Mouse (Mus musculus) megakaryocyte, embryonic 14.5 days (primary cell): ENCODE results near the gene Wdr91. TPM values are rescaled to one million over a fixed set of nuclear protein-coding genes. Genes with fewer than 3 reads are reported as not detected.
A peak's percentile ranks its signal among the peaks of the same experiment; 100 is the strongest.

ENCODE experiments used
- H3K27me3 ChIP-seq: replicated peaks from 2 replicates; pipeline ENCODE3; 2012; ENCODE audit warnings: inconsistent platforms
- H3K36me3 ChIP-seq: replicated peaks from 2 replicates; pipeline ENCODE3; 2012; ENCODE audit warnings: low read length, inconsistent platforms, mixed read lengths
- H3K4me1 ChIP-seq: 2 replicates; pipeline ENCODE4 v1.6.1; 2012; ENCODE audit warnings: inconsistent platforms
- H3K4me3 ChIP-seq: replicated peaks from 2 replicates; pipeline ENCODE3; 2012; ENCODE audit warnings: moderate library complexity, mild to moderate bottlenecking, inconsistent platforms
- H3K9me3 ChIP-seq: 2 replicates; pipeline ENCODE4 v1.6.1; 2012; ENCODE audit warnings: inconsistent platforms
- FLI1 ChIP-seq: IDR thresholded peaks from 2 replicates; pipeline ENCODE4 v1.6.1; 2012; ENCODE audit warnings: low read length, inconsistent platforms, mixed read lengths
- GATA1 ChIP-seq: IDR thresholded peaks from 3 replicates; pipeline ENCODE4 v1.6.1; 2012; ENCODE audit warnings: mixed read lengths, low read length, inconsistent platforms, borderline replicate concordance
- polyA plus RNA-seq: library from polyadenylated mRNA; stranded (reverse); fragments of >175 nt; gene quantifications from 2 replicates; pipeline ENCODE4 v1.2.3, GENCODE M21; 2012; ENCODE audit warnings: low replicate concordance; ENCODE audit not compliant: insufficient read depth

The Wdr91 gene
- polyA plus RNA-seq, 1 experiment = 28.5 TPM

GRCm38 (mm10) chr6:34884724-34885123, 26.0 kb downstream of the Wdr91 start:
- Histone ChIP-seq H3K9me3 (no peaks in the 10 kb centered on the region), H3K27me3 (no peaks in the 10 kb centered on the region), H3K4me3 (no peak overlapping the region), H3K36me3 (peaks cover 96% of the 10 kb centered on the region), H3K4me1 (peaks cover 32% of the 10 kb centered on the region)
- TF ChIP-seq GATA1 = no peak

- no peaks in the 10 kb centered on the region for H3K9me3 ChIP-seq
- peaks cover 66% of the 10 kb centered on the region for H3K4me1 ChIP-seq
- H3K4me3 ChIP-seq = no peak overlapping the region
- no peaks in the 10 kb centered on the region for H3K27me3 ChIP-seq
- TF ChIP-seq FLI1 (no peak), GATA1 (no peak)
- H3K36me3 ChIP-seq = peaks cover 77% of the 10 kb centered on the region
Observed at GRCm38 (mm10) chr6:34879911-34880475, 30.7 kb downstream of the Wdr91 start.

- Histone ChIP-seq H3K36me3 (peaks cover 73% of the 10 kb centered on the region), H3K27me3 (no peaks in the 10 kb centered on the region), H3K9me3 (no peaks in the 10 kb centered on the region), H3K4me1 (peaks cover 72% of the 10 kb centered on the region), H3K4me3 (peak overlapping the region; percentile 21)
- TF ChIP-seq GATA1 (no peak), FLI1 (no peak)
Observed at GRCm38 (mm10) chr6:34879101-34879740, 31.5 kb downstream of the Wdr91 start.

GRCm38 (mm10) chr6:34877509-34878321, 33.0 kb downstream of the Wdr91 start, which contains the start of gene Cyren:
TSS of gene Cyren (minus strand) at chr6:34878060.
- Histone ChIP-seq H3K4me3 (peak within 1 kb of the TSS; percentile 96), H3K4me1 (peaks cover 86% of the 10 kb centered on the region), H3K36me3 (peaks cover 75% of the 10 kb centered on the region), H3K27me3 (no peaks in the 10 kb centered on the region), H3K9me3 (no peaks in the 10 kb centered on the region)
- no peak for TF ChIP-seq GATA1
- 0 out of 2 replicates have a peak, but pooled peaks have one; percentile 23 for TF ChIP-seq FLI1

- Histone ChIP-seq H3K27me3 (no peaks in the 10 kb centered on the region), H3K4me1 (peaks cover 87% of the 10 kb centered on the region), H3K9me3 (no peaks in the 10 kb centered on the region), H3K4me3 (peak overlapping the region; percentile 96), H3K36me3 (peaks cover 75% of the 10 kb centered on the region)
- no peak for TF ChIP-seq FLI1
- no peak for TF ChIP-seq GATA1
Observed at GRCm38 (mm10) chr6:34876835-34877156, 33.9 kb downstream of the Wdr91 start.

GRCm38 (mm10) chr6:34875966-34876834, 34.5 kb downstream of the Wdr91 start:
- TF ChIP-seq GATA1 (no peak), FLI1 (no peak)
- H3K4me3 ChIP-seq = peak overlapping the region; percentile 96
- no peaks in the 10 kb centered on the region for H3K27me3 ChIP-seq
- peaks cover 75% of the 10 kb centered on the region for H3K36me3 ChIP-seq
- no peaks in the 10 kb centered on the region for H3K9me3 ChIP-seq
- H3K4me1 ChIP-seq = peaks cover 89% of the 10 kb centered on the region

- Histone ChIP-seq H3K27me3 (no peaks in the 10 kb centered on the region), H3K9me3 (no peaks in the 10 kb centered on the region), H3K4me3 (peak overlapping the region; percentile 96), H3K36me3 (peaks cover 75% of the 10 kb centered on the region), H3K4me1 (peaks cover 91% of the 10 kb centered on the region)
- TF ChIP-seq FLI1 = no peak
- TF ChIP-seq GATA1 = no peak
Observed at GRCm38 (mm10) chr6:34875268-34875761, 35.4 kb downstream of the Wdr91 start.

GRCm38 (mm10) chr6:34874101-34874921, 36.4 kb downstream of the Wdr91 start:
- TF ChIP-seq FLI1 (peak; percentile 83), GATA1 (peak; percentile 96)
- Histone ChIP-seq H3K36me3 (peaks cover 75% of the 10 kb centered on the region), H3K27me3 (no peaks in the 10 kb centered on the region), H3K4me3 (peak overlapping the region; percentile 96), H3K9me3 (no peaks in the 10 kb centered on the region), H3K4me1 (peaks cover 92% of the 10 kb centered on the region)
